Mouse (Mus musculus): ENCODE measurements around the gene 2310033P09Rik.

2310033P09Rik gene

GRCm38 (mm10) chr11:59208153-59208831 lies at the start of gene 2310033P09Rik:
Gene 2310033P09Rik, plus strand, starts transcription at chr11:59208321.
- DNase-seq (ENCODE audit: low read depth, low spot score) = peak; percentile 97

- no peak for DNase-seq (ENCODE audit: low read depth, low spot score)
These were observed 49.0 kb upstream of the 2310033P09Rik start for GRCm38 (mm10) chr11:59159099-59159498.

GRCm38 (mm10) chr11:59159558-59159957 lies 48.6 kb upstream of the 2310033P09Rik start:
- DNase-seq (ENCODE audit: low read depth, low spot score) = no peak

- no peak for DNase-seq (ENCODE audit: low read depth, low spot score)
These were observed 46.7 kb upstream of the 2310033P09Rik start for GRCm38 (mm10) chr11:59161398-59161797.

- no peak for DNase-seq (ENCODE audit: low read depth, low spot score)
These were observed 45.5 kb upstream of the 2310033P09Rik start for GRCm38 (mm10) chr11:59162443-59163254.

GRCm38 (mm10) chr11:59163255-59164236 lies 44.6 kb upstream of the 2310033P09Rik start, which contains the start of gene Iba57:
Gene Iba57, minus strand, starts transcription at chr11:59163739.
- DNase-seq (ENCODE audit: low read depth, low spot score) = peak; percentile 99

GRCm38 (mm10) chr11:59164384-59164783 lies 43.7 kb upstream of the 2310033P09Rik start:
- no peak for DNase-seq (ENCODE audit: low read depth, low spot score)

GRCm38 (mm10) chr11:59165616-59166241 lies 42.4 kb upstream of the 2310033P09Rik start:
- no peak for DNase-seq (ENCODE audit: low read depth, low spot score)

- no peak for DNase-seq (ENCODE audit: low read depth, low spot score)
These were observed 38.3 kb upstream of the 2310033P09Rik start for GRCm38 (mm10) chr11:59169807-59170206.

- DNase-seq (ENCODE audit: low read depth, low spot score) = no peak
These were observed 37.6 kb upstream of the 2310033P09Rik start for GRCm38 (mm10) chr11:59170549-59170948.

GRCm38 (mm10) chr11:59174189-59174838 lies 33.8 kb upstream of the 2310033P09Rik start:
- DNase-seq (ENCODE audit: low read depth, low spot score) = no peak

GRCm38 (mm10) chr11:59176475-59176874 lies 31.6 kb upstream of the 2310033P09Rik start:
- DNase-seq (ENCODE audit: low read depth, low spot score) = no peak

- DNase-seq (ENCODE audit: low read depth, low spot score) = no peak
These were observed 31.2 kb upstream of the 2310033P09Rik start for GRCm38 (mm10) chr11:59176921-59177320.

GRCm38 (mm10) chr11:59182864-59183331 lies 25.2 kb upstream of the 2310033P09Rik start, which contains the start of gene Gjc2:
Gene Gjc2, minus strand, starts transcription at chr11:59183213.
- no peak for DNase-seq (ENCODE audit: low read depth, low spot score)

- peak; percentile 41 for DNase-seq (ENCODE audit: low read depth, low spot score)
These were observed 24.3 kb upstream of the 2310033P09Rik start for GRCm38 (mm10) chr11:59183821-59184220.

- DNase-seq (ENCODE audit: low read depth, low spot score) = no peak
These were observed 22.6 kb upstream of the 2310033P09Rik start for GRCm38 (mm10) chr11:59185490-59185889.

- DNase-seq (ENCODE audit: low read depth, low spot score) = no peak
These were observed 20.4 kb upstream of the 2310033P09Rik start for GRCm38 (mm10) chr11:59187706-59188105.

GRCm38 (mm10) chr11:59191231-59192058 lies 16.7 kb upstream of the 2310033P09Rik start:
- DNase-seq (ENCODE audit: low read depth, low spot score) = peak; percentile 89

GRCm38 (mm10) chr11:59192059-59192386 lies 16.1 kb upstream of the 2310033P09Rik start, which contains the start of gene Guk1:
Gene Guk1, minus strand, starts transcription at chr11:59192212.
- no peak for DNase-seq (ENCODE audit: low read depth, low spot score)
